Mouse (Mus musculus): ENCODE measurements around the gene D930007J09Rik.
A peak's percentile ranks its signal among the peaks of the same experiment; 100 is the strongest.

Gene D930007J09Rik

GRCm38 (mm10) chr13:32802259-32803081 lies at the start of gene D930007J09Rik:
D930007J09Rik (minus strand) TSS chr13:32802849.
- peak; percentile 5 for DNase-seq (ENCODE audit: low read depth)

GRCm38 (mm10) chr13:32851967-32852366 lies 49.3 kb upstream of the D930007J09Rik start:
- no peak for DNase-seq (ENCODE audit: low read depth)

- no peak for DNase-seq (ENCODE audit: low read depth)
These were observed 48.2 kb upstream of the D930007J09Rik start, which contains the start of gene Serpinb1a for GRCm38 (mm10) chr13:32850668-32851404. Serpinb1a (minus strand) TSS chr13:32851185.

GRCm38 (mm10) chr13:32850156-32850555 lies 47.5 kb upstream of the D930007J09Rik start:
- DNase-seq (ENCODE audit: low read depth), result no peak

- no peak for DNase-seq (ENCODE audit: low read depth)
These were observed 47.0 kb upstream of the D930007J09Rik start for GRCm38 (mm10) chr13:32849531-32850123.

GRCm38 (mm10) chr13:32849092-32849491 lies 46.4 kb upstream of the D930007J09Rik start:
- no peak for DNase-seq (ENCODE audit: low read depth)

GRCm38 (mm10) chr13:32846221-32846620 lies 43.6 kb upstream of the D930007J09Rik start:
- no peak for DNase-seq (ENCODE audit: low read depth)

GRCm38 (mm10) chr13:32841349-32841748 lies 38.7 kb upstream of the D930007J09Rik start:
- no peak for DNase-seq (ENCODE audit: low read depth)

GRCm38 (mm10) chr13:32839314-32839713 lies 36.7 kb upstream of the D930007J09Rik start:
- no peak for DNase-seq (ENCODE audit: low read depth)

GRCm38 (mm10) chr13:32834513-32834912 lies 31.9 kb upstream of the D930007J09Rik start:
- no peak for DNase-seq (ENCODE audit: low read depth)

GRCm38 (mm10) chr13:32833237-32833636 lies 30.6 kb upstream of the D930007J09Rik start:
- no peak for DNase-seq (ENCODE audit: low read depth)

GRCm38 (mm10) chr13:32832776-32833175 lies 30.1 kb upstream of the D930007J09Rik start:
- DNase-seq (ENCODE audit: low read depth), result no peak

GRCm38 (mm10) chr13:32831505-32832273 lies 29.0 kb upstream of the D930007J09Rik start:
- no peak for DNase-seq (ENCODE audit: low read depth)

- DNase-seq (ENCODE audit: low read depth), result no peak
These were observed 26.2 kb upstream of the D930007J09Rik start for GRCm38 (mm10) chr13:32828886-32829285.

GRCm38 (mm10) chr13:32827951-32828350 lies 25.3 kb upstream of the D930007J09Rik start:
- DNase-seq (ENCODE audit: low read depth), result no peak

GRCm38 (mm10) chr13:32827111-32827822 lies 24.6 kb upstream of the D930007J09Rik start:
- DNase-seq (ENCODE audit: low read depth), result no peak

GRCm38 (mm10) chr13:32825546-32825945 lies 22.9 kb upstream of the D930007J09Rik start:
- no peak for DNase-seq (ENCODE audit: low read depth)

GRCm38 (mm10) chr13:32824377-32825330 lies 22.0 kb upstream of the D930007J09Rik start:
- no peak for DNase-seq (ENCODE audit: low read depth)

- no peak for DNase-seq (ENCODE audit: low read depth)
These were observed 20.5 kb upstream of the D930007J09Rik start for GRCm38 (mm10) chr13:32823126-32823525.

- no peak for DNase-seq (ENCODE audit: low read depth)
These were observed 19.0 kb upstream of the D930007J09Rik start for GRCm38 (mm10) chr13:32821671-32822070.
